Mouse (Mus musculus) layer of hippocampus, adult 9-11 months (tissue): ENCODE data around the gene 4930595M18Rik.

Experiments
- DNase-seq: peaks from one replicate; pipeline ENCODE4 v3.0.0; 2022

The 4930595M18Rik gene

GRCm38 (mm10) chrX:81458021-81458420 lies at the start of gene 4930595M18Rik:
TSS of gene 4930595M18Rik (minus strand) at chrX:81458121.
- no peak for DNase-seq

DNA sequence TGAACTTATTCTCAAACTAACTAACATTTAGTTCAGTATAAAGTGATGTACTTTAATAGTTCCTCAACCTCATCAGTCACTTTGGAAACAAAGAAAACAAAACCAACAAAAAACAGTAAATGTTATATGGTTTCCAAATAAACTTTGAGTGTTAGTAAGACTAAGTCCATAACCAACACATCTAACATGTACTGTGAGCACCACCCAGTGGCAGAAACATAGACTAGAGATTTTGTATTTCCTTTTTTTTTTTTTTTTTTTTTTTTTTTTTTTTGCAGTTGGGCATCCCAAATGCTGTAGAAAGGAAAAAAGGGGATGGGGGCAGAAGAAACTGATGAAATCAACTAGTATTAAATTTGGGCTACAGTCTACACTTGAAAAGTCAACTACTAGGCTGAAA lies 14.6 kb upstream of the 4930595M18Rik start:
- no peak for DNase-seq
